Mouse (Mus musculus): ENCODE results near the gene Scarb1.
A peak's percentile ranks its signal among the peaks of the same experiment; 100 is the strongest.

Gene Scarb1

DNA sequence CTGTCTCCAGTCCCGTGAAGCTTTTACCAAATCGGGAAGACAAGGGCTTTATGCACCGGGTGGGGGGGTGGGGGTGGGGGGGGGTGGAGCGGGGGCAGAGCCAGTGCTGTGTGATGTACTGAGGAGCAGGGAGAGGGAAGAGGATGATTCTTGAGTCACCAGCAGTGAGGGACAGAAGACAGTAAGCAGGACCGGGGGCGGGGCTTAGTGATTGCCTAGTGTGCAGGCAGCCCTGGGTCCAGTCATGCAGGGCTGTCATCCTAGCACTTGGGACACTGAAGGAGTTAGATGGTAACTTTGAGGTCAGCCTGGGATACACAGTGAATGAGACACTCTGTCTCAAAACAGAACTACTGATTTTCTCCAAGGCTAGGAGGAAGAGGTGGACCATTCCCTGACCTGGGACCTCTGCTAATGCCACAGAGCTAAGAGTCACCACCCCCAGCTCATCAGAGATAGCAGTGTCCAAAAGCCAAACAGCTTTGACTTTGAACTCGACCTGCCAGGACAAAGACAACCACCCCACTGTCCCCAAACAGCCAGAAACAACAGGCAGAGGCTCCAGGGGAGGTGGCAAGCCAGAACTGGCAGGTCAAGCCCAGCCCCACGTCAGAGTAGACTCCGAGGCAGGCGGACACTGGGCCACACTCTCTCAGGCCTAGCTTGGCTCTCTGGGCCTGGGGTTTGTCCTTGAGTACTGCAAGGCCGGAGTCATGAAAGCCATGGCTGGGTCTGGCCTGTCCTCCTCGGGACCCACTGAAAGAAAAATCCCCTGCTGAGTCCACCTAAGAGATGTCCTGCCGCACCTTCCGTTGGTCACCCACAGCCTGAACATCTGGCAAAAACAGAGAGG lies 35.4 kb downstream of the Scarb1 start:
- DNase-seq (ENCODE audit: low spot score), result no peak

DNA sequence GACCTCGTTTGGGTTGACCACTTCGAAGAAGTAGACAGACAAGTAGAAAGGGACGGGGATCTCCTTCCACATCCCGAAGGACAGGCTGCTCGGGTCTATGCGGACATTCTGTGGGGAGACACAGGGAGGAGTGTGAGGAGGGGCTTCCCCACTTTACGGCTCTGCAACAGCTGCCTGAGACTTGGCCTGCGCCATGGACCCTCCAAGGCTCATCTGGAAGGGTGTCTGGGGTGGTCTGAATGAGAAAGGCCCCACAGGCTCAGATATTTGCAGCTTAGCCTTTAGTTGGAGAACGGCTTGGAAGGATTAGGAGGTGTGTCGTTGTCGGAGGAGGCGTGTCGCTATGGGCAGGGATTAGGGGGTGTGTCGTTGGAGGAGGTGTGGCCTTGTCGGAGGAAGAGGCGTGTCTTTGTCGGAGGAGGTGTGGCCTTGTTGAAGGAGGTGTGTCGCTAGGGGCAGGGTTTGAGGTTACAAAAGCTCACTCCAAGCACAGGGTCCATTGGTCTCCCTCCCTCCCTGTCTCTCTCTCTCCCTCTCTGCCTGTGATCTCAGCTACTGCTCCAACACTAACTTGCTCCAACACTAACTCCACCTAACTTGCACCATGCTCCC lies 36.5 kb downstream of the Scarb1 start:
- no peak for DNase-seq (ENCODE audit: low spot score)

DNA sequence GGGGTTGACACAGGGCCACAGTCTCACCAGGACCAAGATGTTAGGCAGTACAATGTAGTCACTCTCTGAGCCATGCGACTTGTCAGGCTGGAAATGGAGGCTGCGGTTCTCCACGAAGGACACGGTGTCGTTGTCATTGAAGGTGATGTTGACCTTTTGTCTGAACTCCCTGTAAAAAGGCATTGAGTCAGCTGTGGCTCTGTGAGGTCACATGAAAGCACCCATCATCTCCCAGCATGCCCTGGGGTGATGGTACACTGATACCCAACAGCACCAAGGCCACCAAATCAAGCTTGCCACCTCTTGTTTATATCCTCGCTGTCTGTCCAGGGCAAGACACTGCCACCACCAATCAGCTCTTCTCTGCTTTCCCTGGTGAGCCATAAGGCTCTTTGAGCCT lies 37.8 kb downstream of the Scarb1 start:
- DNase-seq (ENCODE audit: low spot score), result no peak

DNA sequence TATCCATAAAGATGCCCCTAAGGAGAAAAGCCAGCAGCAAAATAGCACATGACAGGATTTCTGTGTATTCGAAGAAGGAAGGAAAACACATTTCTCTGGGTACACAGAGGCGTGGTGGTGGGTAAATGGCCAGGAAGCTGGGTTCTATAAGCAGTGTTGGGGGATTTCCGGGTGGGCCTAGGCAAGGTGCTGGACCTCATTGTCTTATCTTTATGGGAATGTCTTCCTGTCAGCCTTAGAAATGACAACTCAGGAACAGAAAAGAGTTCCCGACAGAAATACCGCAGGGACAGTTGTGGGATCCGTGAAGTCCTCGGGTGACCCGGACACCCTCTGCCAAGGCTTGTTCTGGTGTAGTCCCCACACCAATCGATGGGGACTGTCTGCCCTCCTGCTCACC lies 42.7 kb downstream of the Scarb1 start:
- DNase-seq (ENCODE audit: low spot score), result no peak

DNA sequence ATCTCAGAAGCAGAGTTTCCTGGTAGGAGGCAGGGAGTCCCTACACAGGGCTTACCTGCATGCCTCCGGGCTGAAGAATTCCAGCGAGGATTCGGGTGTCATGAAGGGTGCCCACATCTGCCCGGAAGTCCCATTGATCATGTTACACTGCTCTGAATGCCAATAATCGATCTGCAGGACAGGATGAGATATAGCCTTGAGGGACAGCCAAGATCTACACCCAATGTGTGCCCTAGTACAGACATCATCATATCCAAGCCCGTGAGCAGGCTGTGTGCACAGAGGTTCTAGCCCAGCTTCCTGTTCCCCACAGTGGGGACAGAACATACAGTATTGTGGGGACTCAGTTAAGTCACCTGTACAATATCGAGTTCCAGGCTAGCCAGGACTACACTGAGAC lies 43.7 kb downstream of the Scarb1 start:
- DNase-seq (ENCODE audit: low spot score), result no peak

DNA sequence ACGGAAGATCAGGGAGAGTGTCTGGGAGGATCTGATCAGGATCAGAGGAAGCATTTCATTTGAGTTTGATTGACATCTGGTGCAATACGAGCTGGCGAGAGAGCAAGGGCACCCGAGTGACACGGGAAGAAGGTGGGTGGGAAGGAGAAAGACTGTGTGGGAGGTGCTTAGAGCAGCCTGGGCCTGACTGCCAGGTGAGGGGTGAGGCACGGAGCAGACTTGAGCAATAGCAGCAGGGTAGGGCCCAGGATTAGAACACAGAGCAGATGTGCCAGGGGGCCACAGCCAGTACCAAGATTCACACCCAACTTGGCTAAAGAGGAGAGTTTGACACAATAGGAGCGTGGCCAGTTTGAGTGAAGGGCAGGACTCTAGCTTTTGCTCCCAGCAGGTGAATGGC lies 47.9 kb downstream of the Scarb1 start:
- no peak for DNase-seq (ENCODE audit: low spot score)

DNA sequence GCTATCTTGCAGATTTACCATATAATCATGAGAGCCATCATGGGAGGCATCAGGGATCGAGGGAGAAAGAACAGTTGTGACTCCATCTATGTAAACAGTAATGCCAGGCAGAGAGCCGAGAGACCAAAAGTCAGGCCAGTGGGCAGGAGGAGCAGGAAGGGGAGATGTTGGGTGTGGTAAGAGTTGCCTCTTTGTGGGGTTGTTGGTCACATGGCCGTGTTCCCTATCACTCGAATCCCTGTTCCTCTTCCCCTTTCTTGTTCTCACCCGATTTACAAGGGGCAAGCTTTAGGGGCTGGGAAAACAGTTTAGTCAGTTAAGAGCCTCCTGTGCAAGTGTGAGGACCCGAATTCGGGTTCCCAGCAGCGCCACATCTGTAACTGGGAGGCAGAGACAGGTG lies 49.0 kb downstream of the Scarb1 start:
- DNase-seq (ENCODE audit: low spot score), result no peak

DNA sequence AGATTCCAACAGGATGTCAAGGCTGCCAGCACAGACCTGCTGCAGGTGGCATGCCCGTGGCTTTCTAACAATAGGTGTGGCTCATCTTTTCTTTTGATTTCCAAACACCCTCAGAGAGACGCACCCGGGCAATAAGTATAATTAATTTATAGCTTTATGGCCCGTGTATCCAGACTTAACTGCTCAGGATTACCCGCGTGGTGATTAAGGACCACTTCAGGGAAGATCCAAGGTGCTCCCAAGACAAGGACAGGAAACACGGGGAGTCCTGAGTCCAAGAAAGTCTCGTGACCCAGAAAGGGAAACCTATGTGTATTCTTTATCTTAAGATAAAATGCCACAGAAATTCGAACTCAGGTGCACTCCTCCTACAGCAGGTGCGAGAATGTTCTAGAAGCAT lies 49.5 kb downstream of the Scarb1 start:
- DNase-seq (ENCODE audit: low spot score), result no peak

DNA sequence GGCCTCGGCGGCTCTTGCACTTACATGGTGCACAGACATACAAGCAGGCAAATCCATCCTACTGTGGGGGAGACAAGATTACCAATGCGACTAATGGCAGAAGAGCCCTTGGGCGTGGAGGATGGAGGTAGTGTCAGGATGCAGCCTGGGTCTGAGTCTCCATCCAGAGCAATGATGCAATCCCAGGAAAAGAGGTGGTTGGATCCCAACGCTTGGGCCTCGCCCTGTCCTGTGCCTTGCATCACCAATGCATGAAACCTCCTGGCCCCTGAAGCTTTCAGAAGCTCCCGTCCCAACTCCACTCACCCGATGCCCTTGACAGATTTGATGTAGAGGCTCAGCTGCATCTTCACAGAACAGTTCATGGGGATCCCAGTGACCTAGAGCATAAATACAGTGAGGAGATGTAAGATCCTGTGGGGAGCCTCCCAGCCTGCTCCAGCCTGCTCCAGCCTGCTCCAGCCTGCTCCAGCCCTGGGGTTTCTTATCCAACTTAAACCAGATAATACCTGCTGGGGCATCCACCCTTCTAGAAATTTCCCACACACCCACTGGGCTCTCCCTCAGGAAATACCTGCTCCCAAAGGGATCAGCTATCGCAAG lies 53.7 kb downstream of the Scarb1 start:
- no peak for DNase-seq (ENCODE audit: low spot score)

DNA sequence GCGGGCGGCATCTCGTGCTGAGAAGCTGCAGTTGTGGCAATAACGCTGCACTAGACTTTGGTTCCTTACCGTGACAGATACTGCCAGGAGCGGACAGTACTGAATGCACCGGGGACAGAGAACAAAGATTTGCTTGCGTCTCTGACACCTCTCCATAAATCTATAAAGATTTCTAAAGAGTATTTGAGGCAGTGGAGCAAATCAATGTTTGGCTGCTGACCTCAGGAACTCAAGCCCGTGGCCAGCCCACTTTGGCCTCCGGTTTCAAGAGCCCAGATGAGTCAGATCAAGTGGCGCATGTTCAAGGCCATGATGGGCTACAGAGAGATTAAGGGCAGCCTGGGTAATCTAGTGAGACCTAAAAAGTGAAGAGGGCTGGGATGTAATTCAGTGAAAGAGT lies 54.8 kb downstream of the Scarb1 start:
- DNase-seq (ENCODE audit: low spot score), result no peak

DNA sequence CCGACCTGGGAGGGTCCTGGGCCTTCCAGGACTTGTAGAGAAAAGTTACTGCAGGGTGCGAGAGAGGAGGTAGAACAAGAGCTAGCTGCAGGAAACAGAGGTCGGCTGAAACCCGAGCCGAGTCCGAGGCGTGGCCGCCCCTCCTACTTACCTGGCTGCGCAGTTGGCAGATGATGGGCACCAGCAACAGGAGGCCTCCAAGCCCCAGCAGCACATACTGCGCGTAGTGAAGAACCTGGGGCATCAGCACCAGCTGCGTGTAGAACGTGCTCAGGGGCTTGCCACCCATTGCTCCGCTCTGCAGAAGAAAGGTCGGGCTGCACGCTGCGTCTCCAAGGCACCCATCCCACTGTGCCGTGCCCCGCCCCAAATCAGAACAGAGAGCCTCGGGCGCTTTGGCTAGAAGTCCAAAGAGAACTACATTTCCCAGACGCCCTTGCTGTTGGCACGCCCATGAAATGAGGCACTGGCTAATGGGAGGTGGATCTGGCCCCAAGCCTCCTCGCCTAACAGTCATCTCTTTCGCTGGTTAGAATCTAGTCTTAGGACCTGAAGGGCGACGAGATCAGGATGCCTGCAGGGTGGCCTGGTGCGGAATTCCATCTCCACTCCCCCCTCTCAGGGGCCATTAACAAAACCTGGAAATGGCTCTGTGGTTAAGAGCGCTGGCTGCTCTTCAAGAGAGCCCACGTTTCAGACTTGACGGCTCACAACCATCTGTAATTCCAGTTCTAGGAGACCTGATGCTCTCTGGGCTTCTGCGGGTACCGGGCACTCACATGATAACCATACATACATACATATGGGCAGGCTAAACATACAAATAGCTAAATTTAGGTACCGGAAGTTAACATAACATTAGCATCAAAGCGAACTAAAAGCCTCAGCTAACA lies 56.9 kb downstream of the Scarb1 start:
- DNase-seq (ENCODE audit: low spot score), result no peak

DNA sequence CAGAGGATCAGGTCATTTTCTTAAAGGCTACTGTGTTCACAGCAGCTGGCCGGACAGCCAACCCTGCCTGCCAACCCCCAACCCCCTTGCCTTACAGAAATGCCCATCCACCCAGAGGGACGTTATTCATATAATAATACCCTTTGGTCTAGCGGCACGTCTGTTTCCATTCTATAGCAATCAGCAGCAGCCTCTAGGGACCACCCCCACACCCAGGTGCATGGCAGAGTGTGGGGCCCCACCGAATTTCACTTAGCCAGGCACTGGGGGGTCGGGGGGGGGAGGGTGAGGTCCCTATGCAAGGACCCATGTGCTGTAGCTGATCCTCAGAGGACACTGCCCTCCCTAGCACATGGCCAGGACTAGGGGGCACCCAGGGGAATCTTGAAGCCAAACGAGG lies 61.7 kb downstream of the Scarb1 start:
- DNase-seq (ENCODE audit: low spot score), result no peak

DNA sequence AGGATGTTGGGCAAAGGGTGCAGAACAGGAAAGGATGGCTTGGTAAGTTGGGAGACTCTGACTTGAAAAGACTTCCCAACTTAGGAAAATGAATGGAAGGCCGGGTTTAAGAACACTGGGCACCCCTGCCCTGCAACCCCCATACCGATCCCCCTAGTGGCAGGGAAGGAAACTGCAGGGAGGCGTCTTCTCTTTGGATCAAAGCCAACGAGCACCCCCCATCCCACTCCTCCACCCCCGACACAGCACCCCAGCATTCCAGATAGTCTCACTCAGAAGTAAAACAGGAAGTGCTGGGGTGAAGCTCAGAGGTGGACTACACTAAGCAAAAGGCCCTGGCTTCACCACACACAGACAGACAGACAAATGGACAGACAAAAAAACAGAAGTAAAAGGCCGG lies 62.6 kb downstream of the Scarb1 start:
- DNase-seq (ENCODE audit: low spot score), result no peak

DNA sequence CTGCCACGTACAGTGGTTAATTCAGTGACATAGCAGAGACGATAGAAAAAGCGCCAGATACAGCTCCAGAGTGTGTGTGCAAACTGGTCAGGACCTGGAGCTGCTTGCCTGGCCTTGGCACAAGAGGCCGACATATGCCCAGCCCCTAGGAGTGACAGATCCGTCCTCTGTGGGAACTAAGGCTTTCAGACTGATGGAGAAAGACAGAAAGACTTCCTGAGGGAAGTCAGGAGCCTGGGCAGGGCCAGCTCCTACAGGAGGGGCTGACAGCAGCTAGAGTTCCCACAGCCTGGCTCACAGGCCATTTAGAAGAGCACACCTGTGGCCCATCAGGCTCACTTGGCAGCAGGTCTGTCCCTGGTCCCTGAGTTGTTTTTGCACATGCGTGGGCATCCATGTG lies 63.6 kb downstream of the Scarb1 start:
- DNase-seq (ENCODE audit: low spot score), result no peak

DNA sequence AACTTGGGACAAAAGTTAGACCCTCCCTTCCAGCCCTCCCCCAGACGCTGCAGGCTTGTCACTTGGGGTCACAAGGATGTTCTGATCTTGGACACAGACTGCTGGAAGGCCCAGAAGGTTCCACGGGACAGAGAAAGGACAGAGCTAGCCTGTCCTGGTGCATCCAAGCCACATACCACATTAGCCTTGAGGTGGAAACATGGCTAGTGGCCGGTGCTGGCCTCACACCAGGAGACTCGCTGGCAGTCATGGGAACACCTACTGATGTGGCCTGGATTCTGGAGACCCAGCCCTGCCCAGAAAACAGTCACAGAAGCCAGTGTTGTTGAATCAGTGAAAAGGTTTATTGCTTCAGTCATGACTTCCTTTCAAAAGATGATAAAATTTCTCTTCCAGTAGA lies 64.1 kb downstream of the Scarb1 start:
- DNase-seq (ENCODE audit: low spot score), result no peak

DNA sequence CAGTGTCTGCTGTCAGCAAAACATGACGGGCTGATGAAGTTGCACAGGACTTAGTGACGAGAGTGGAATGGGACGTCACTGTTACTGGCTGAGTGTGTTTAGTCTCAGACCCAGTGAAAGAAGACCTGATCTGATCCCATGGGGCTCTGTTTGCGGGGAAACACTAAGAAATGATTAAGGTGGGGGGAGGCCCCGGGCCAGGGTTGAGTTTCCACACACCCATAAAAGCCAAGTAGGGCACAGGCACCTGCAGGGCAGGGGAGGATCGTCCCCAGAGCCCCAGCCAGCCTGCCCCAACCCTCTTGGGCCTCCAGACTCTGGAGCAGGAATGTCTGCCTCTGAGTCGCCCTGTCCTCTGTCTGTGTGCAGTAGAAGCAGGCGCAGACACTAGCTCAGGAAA lies 65.6 kb downstream of the Scarb1 start:
- no peak for DNase-seq (ENCODE audit: low spot score)

DNA sequence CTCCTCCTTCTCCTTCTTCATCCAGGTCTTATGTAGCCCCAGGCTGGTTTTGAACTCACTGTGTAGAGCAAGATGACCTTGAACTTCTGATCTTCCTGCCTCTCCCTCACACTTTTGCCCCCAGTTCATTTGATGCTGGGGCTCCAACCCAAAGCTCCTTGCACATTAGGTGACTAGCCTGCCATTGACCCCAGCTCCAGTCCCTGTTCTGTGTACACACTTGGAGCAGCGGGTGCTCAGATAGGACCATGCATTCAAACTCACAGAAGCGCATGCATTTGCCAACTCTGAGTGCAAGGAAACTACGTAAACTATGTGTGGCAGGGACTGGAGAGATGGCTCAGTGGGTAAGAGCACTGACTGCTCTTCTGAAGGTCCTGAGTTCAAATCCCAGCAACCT lies 66.1 kb downstream of the Scarb1 start:
- DNase-seq (ENCODE audit: low spot score), result no peak

DNA sequence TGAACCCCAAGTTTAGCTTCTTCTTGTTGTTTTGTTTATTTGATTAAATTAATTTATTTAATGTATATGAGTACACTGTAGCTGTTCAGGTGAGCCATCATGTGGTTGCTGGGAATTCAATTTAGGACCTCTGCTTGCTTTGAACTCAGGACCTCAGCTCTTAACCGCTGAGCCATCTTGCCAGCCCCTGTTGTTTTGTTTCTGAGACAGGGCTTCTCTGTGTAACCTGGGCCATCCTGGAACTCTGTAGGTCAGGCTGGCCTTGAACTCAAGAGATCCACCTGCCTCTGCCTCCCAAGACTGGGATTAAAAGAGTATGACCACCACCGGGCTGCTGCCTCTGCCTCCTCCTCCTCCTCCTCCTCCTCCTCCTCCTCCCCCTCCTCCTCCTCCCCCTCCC lies 66.7 kb downstream of the Scarb1 start:
- DNase-seq (ENCODE audit: low spot score), result no peak

DNA sequence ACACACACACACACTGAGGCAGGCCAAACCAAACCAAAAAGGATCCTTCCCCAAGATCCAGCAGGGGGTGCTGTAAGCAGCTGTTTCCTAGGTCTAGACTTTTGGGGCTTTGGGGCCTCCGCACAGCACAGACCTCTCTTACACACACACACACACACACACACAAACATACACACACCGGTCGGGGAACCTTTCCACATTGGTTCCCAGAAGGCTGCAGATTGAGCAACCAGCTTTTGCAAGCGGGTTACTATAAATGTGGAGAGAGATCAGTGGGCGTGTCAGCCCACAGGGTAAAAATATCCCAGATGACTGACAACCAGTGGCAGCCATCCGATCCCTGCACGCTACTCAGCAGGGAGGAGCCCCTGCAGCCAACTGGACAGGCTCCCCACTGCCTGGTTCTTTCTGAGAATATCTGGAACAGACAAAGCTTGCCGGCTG lies 67.2 kb downstream of the Scarb1 start:
- peak; percentile 54 for DNase-seq (ENCODE audit: low spot score)

DNA sequence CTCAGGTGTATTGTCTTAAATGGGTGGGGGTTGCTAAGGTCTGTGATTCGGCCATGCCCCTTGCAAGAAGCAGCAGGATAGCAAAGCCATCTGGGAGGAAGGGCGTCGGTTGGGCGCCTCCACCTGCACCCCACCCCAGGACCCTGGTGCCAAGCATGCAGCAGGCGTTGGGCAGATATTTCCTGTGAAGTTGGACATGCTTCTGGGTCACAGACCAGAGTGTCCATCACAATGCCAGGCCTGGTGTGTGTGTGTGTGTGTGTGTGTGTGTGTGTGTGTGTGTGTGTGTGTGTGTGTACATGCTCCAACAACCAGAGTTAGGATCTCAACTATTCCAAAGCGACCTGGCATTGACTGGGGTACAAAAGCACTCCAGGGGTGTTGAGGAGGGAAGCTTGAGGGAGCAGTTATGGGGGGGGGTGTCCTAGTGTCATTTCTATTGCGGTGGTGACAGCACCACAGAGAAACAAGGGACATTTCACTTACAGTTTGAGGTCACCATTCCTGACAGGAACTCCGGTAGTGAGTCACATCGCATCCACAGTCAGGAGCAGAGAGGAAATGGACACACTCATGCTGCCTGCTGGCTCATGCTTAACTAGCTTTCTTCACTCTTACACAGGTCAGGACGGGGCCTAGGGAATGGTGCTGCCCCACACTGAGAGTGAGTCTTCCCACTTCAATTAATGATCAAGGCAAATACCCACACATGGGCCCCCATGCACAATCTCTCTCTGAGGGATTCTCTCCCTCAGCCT lies 68.5 kb downstream of the Scarb1 start:
- DNase-seq (ENCODE audit: low spot score), result no peak

DNA sequence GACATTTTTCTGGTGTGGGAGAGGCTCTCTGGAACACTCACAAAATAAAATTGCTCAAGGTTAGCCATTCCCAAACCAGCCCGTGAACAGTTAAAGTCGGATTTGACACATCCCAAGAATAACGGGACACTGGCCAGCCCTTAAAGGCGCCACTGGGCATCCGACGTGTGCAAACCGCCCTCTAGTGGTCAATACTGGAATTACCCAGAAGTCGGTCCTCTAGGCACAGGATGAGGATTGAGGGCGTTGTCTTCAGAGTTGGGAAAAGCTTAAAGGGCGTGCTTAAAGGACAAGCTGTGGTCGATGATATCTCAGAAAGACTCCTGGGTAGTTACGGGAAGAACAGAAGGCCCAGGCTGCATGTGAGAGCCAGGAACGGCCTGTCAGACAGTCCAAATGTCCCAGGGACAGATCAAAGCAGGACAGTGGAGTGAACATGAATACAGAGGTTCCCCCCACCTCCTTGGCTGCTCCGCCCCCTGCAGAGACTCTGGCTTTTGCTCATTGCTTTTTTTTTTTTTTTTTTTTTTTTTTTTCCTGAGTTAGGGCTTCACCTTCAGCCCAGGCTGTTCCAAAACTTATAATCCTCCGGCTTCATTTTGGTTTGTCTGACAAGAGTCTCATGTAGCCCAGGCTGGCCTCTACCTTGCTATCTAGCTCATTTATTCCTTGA lies 69.2 kb downstream of the Scarb1 start:
- DNase-seq (ENCODE audit: low spot score), result peak; percentile 90

All from ovary, postnatal 14 days (tissue).